Mouse (Mus musculus) spleen, adult 2 months (tissue): ENCODE measurements around the gene Pde3a.

Experiments used
- CTCF ChIP-seq: fragments of 200-500 bp; IDR thresholded peaks from 2 replicates; pipeline ENCODE4 v1.5.1; 2011; ENCODE audit warnings: mild to moderate bottlenecking, inconsistent platforms; ENCODE audit not compliant: insufficient read depth, insufficient read length, insufficient replicate concordance; ENCODE audit errors: extremely low read depth
- POLR2A ChIP-seq: fragments of 200-500 bp; IDR thresholded peaks from 2 replicates; pipeline ENCODE4 v1.6.1; 2011; ENCODE audit warnings: low read depth, low read length, inconsistent platforms

- no peak for TF ChIP-seq POLR2A
- no peak for TF ChIP-seq CTCF
Measured at GRCm38 (mm10) chr6:141470251-141470650, 221.2 kb downstream of the Pde3a start.
